Mouse (Mus musculus) cerebellum, adult 11 months (tissue): Measurements from ENCODE around the gene Grasp.

Experiments
- DNase-seq: peaks from one replicate; pipeline ENCODE4 v3.0.0; 2022

Grasp gene

DNA sequence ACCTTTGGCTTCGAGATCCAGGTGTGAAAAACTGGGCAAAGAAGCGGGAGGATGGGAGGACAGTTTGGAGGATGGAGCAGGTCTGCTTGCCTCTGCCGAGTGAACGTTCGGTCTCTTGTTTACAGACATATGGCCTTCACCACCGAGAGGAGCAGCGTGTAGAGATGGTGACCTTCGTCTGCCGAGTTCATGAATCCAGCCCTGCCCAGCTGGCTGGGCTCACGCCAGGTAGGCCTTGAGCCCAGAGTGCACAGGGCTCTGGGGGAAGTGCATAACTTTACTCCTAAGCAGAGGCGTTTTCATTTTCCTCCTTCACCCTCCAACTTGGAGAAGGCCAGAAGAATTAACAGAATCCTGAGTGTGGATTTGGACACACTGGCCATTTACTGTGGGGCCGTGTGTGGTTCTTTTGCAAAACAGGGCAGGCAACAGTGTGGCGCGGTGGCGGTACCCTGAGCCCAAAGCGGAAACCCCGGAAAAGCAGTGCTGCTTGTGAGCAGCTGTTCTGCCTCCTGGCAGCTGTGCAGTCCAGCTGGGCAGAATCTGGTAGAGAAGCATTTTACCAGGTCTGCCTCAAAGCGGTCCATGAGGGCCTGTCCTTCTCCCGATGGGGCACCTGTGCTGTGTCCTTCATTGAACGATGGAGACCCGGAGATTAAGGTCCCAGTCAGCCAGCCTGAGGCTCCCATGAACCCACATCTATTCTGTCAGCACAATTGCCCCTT lies 5.0 kb downstream of the Grasp start:
- no peak for DNase-seq

- no peak for DNase-seq
Measured at GRCm38 (mm10) chr15:101230503-101230902, 6.5 kb downstream of the Grasp start.

DNA sequence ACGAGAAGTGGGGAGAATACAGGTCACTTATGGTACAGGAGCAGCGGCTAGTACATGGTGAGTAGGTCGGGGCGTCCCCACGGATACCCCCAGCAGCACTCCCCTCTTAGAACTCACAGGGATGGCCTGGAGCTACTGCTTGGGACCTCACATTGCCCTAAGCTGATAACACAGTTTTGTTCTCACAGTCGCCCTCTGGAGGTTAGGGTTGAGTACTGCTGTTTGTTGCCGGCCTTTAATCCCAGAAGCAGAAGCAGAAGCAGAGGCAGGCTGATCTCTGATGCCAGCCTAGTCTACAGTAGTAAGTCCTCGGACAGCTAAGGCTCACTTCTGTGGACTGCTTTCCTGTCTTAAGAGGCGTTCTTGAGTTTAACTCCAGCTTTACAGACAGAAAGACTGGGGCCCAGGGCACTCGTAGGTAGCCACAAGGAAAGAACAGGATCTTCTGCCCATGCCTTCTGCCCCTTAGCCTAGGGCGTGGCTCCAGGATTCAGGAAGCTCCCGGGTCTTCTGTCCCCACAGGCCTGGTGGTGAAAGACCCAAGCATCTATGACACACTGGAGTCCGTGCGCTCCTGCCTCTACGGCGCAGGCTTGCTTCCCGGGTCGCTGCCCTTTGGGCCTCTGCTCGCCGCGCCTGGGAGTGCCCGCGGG lies 7.1 kb downstream of the Grasp start:
- no peak for DNase-seq

DNA sequence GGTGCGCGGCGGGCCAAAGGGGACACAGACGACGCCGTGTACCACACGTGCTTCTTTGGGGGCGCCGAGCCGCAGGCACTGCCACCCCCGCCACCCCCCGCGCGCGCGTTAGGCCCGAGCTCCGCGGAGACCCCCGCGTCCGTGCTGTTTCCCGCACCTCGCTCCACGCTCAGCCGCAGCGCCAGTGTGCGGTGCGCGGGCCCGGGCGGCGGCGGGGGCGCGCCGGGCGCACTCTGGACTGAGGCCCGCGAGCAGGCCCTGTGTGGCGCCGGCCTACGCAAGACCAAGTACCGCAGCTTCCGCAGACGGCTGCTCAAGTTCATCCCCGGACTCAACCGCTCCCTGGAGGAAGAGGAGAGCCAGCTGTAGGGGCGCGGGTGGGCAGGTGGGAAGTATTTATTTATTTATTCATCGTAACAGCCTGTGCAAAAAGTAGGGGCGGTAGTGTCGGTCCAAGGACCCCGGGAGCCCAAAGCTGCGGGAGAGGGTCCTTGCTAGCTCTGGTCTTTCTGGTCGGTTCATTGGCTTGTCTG lies 7.7 kb downstream of the Grasp start:
- DNase-seq = no peak

- DNase-seq = no peak
Measured at GRCm38 (mm10) chr15:101232607-101233006, 8.6 kb downstream of the Grasp start.

DNA sequence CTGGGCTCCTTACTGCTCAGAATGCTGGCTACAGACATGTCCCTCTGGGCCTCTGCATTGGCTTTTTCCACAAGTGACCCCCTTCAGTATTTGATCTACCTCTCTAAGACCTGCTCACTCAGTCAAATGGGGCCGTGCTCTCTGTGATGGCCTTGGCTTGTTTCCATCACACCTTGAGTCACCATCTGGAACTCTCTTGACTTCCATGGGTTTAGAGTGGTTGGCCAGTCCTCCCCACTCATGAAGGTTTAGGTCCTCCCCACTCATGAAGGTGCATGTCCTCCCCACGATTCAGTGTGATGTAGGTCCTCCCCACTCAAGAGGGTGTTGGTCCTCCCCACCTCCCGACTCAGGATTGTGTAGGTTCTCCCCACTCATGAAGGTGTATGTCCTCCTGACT lies 9.2 kb downstream of the Grasp start:
- no peak for DNase-seq

- DNase-seq = no peak
Measured at GRCm38 (mm10) chr15:101233641-101234275, 9.8 kb downstream of the Grasp start.

DNA sequence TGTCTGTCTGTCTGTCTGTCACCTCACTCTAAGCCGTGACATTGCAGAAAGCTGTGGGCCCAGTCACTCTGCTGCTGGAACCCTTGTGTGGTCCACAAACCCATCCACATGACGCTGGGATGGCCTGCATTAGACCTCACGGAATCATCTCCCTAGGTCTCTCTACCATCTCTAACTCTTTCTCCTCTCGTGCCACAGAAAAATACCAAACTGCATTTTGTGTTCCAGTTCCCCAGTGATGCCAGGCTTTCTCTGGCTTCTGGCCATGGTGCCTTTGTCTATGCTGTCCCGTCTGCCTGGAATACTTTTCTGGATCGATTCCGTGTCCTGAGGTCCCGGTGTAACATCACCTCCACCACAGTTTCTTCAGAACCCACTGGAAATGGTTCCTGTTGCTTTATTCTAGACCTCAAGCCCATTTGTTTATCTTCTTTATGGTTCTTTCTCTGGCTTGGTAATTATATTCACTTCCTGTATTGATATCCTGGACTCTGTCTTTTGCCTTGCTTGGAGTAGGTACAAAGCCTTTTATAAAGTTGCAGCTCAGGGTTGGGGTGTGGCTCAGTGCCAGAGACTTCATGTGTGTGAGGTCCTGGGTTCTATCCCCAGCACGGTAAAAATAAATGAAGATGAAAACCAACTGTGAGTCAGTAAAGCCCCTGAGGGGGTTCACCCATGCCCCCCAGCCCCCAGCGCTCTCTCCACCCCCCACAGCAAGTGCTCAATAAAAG lies 10.8 kb downstream of the Grasp start:
- DNase-seq = no peak

DNA sequence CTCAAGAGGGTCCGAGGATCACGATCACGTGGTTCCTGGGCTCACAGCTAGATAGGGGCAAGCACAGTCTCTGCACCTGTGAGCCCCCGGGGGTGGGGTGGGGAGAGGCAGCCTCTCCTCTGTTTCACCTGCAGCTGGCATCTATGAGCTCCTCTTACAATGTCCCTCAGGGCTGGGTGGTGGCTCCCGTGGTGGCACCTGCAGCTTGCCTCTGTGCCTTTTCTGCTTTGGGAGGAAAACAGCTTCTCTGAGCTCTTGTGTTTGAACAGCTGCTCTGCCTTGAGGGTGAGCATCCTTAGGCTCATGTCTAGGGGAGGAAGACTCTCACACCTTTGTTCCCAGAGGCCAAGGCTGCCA lies 11.3 kb downstream of the Grasp start:
- DNase-seq = no peak

DNA sequence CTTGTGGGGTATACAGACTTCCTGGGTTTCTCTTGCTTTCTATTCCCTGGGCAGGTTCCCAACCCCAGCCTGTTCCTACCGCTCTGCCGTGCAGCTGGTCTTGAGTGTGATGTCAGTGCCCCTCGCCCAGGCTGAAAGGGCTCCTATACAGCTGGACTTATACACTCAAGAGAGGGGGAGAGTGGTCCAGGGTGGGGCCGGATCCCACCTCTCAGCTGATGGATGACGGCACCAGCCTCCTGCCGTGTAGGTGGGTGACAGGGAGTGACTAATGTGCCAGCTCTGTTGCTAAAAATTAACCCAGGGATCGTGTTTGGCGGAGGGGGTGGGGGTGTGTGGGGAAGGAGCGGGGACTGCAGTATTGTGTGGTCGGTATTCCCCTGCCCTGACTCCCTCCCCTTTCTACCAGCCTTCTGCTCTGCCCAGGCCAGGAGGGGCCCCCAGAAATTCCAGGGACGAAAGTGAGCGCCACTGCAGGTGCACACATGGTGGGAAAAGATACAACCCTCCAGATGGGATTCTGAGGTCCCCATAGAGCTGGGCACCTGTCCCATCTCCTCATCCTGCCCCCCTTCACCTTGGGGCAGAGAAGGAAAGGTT lies 11.8 kb downstream of the Grasp start:
- DNase-seq = no peak

GRCm38 (mm10) chr15:101236878-101237277 lies 12.9 kb downstream of the Grasp start:
- DNase-seq = peak; percentile 49

GRCm38 (mm10) chr15:101238885-101239511 lies 15.0 kb downstream of the Grasp start:
- DNase-seq = peak; percentile 64

GRCm38 (mm10) chr15:101239821-101240220 lies 15.8 kb downstream of the Grasp start:
- DNase-seq = no peak

GRCm38 (mm10) chr15:101240799-101241204 lies 16.8 kb downstream of the Grasp start:
- DNase-seq = peak; percentile 84

DNA sequence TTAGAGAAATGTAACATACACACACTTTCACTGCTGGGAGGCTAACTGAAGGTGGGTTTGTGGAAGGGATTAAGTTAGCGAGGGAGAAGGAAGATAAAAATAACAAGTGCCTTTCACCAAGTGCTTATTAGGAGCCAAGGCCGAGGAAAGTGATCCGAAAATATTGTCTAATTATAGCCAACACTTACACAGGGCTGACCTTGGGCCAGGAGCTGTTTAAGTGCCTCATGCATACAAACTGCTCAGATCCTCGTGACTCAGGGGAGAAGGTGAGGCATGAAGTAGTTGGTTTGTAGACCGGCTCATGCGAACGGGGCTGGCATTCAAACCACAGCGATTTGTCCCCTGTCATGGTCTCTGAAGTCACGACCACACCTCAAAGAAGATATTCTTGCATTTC lies 17.2 kb downstream of the Grasp start:
- DNase-seq = no peak

DNA sequence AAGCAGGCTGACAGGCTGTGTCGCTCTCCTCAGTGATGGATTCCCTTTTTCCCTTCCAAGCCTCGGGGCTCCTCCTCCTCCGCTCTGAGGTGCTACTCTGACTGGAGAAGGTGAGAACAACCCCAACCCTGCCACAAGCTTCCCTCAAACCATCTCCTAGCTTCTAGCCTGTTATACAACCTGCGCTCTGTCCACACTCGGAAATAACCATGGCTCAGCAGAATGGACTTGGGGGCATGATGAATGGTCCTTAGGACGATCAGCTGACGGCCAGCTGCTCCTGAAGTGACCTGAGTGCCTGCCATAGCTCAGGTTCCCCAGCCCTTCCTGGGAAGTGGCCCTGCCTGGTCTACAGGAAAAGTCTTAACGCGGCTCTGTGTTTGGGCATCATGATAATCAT lies 17.9 kb downstream of the Grasp start:
- no peak for DNase-seq

DNA sequence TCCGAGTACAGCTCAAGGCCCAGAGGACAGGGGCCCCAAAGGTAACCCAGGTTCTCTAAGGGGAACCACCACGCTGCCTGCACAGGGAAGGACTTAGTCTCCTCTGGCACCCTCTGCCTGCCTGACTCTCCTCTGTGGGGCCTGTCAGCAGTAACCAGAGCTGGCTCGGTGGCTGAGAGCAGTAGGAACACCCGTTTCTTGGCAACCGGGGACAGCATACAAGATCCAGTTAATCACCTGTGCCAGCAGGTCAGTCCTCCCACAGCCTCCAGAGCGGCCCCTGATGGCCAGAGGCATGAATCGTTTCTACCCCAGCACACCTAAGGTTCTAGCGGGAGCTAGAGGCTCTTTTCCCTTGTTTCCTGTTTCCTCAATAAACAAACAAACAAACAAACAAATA lies 18.7 kb downstream of the Grasp start:
- peak; percentile 80 for DNase-seq

- DNase-seq = no peak
Measured at GRCm38 (mm10) chr15:101244012-101244411, 20.0 kb downstream of the Grasp start.

- peak; percentile 91 for DNase-seq
Measured at GRCm38 (mm10) chr15:101246231-101247154, 22.5 kb downstream of the Grasp start.

DNA sequence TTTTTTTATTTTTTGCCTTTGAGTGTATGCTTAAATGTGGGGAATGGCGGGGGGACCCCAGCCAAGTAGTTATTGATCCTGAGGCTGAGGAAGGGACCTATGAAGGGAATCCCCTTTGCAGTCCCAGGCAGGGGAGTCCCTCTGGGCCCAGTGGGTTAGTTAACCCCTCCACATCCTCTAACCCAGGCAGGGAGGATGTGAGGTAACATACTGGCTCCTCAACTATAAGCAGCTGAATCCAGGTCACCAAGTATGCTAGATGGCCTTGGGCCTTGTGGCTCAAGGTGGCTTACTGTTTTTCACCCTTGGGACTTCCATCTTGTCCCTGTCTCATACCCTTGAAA lies 23.1 kb downstream of the Grasp start:
- DNase-seq = no peak

DNA sequence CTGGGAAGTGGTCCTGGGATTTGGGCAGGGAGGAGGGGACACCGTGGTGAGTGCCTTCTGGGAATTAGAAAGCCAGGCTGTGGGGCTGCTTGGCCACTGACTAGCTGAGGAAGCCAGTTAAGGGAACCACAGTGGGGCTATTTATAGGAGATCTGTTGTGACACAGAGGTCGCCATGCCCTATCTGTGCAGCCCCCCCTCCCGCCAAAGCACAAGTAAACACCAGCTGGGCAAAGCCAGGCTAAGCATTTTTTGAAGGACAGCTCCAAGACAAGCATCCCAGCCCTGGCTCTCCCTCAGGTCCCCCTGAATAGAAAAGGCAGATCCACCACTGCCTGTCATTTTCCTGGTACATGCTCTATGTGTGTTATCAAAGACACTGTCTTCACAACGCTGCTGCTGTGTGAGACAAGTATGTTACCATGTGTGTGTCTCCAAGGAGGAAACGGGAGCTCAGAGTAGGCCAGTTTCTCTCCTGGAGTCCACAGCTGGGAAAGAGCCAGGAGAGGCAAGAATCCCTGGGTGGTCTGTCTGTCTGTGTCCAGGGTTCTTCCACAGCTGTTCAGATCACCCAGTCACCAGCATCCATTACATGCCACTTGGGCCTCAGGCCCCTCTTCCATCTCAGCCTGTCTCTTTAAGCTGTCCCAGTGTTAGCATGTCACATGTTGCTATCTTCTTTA lies 24.2 kb downstream of the Grasp start:
- no peak for DNase-seq
